Mouse (Mus musculus): ENCODE measurements at regions not wholly inside any gene's neighbourhood (a gene's known extent, or its start where the extent isn't known, plus 50 kb on each side); places are given as distances from the start of the nearest gene placed in this dataset.
A peak's percentile ranks its signal among the peaks of the same experiment; 100 is the strongest.

GRCm38 (mm10) chr4:74847332-74848053 is 430.6 kb downstream of the Dmac1 start:
- Histone ChIP-seq H3K36me3 (no peaks in the 10 kb centered on the region), H3K4me2 (no peak overlapping the region), H3K4me1 (no peaks in the 10 kb centered on the region), H3K4me3 (no peak overlapping the region), H3K9ac (no peak overlapping the region), H3K27ac (no peak overlapping the region), H3K27me3 (no peaks in the 10 kb centered on the region), H3K9me3 (no peaks in the 10 kb centered on the region)
- ATAC-seq (ENCODE audit: insufficient number of reproducible peaks, insufficient read depth, low FRiP score, low TSS enrichment, low read depth), result peak; percentile 37; the same call in 1 of the 2 replicates
- WGBS, result 46% methylated on average over 4 of the region's 4 CpGs

- H3K4me1 ChIP-seq, result no peaks in the 10 kb centered on the region
- H3K4me3 ChIP-seq, result no peak overlapping the region
- H3K27me3 ChIP-seq, result no peaks in the 10 kb centered on the region
- no peak overlapping the region for H3K4me2 ChIP-seq
- H3K27ac ChIP-seq, result no peak overlapping the region
- no peaks in the 10 kb centered on the region for H3K36me3 ChIP-seq
- ATAC-seq (ENCODE audit: insufficient number of reproducible peaks, insufficient read depth, low FRiP score, low TSS enrichment, low read depth), result no peak
- WGBS, result 23% methylated on average over 2 of the region's 2 CpGs
- no peak overlapping the region for H3K9ac ChIP-seq
- H3K9me3 ChIP-seq, result no peaks in the 10 kb centered on the region
Observed at GRCm38 (mm10) chr4:74798173-74798799, 479.8 kb downstream of the Dmac1 start.

DNA sequence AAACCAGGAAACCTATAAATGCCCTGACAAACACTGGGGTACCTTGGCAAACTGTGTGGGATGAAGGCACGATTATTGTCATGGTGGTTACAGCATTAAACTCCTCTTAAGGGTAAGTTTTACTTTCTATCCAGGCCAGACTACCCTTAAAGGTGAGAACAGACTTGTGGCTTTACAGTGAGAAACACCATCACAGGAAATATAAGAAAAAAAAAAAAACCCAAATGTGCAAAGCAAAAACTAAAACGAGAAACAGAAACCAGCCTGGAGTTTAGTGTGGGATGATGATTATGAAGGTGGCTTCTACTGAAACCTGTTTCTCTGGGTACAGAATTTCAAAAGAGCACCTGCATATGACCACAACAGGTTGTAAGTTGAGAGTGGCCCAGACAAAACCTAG is 480.6 kb downstream of the Dmac1 start:
- Histone ChIP-seq H3K4me1 (no peaks in the 10 kb centered on the region), H3K4me3 (no peak overlapping the region), H3K9ac (no peak overlapping the region), H3K36me3 (no peaks in the 10 kb centered on the region), H3K27ac (no peak overlapping the region), H3K9me3 (no peaks in the 10 kb centered on the region), H3K4me2 (no peak overlapping the region), H3K27me3 (no peaks in the 10 kb centered on the region)
- 64% methylated on average over 2 of the region's 2 CpGs for WGBS
- ATAC-seq (ENCODE audit: insufficient number of reproducible peaks, insufficient read depth, low FRiP score, low TSS enrichment, low read depth), result no peak

- Histone ChIP-seq H3K27ac (no peak overlapping the region), H3K4me2 (no peak overlapping the region), H3K27me3 (no peaks in the 10 kb centered on the region), H3K9ac (no peak overlapping the region), H3K9me3 (no peaks in the 10 kb centered on the region), H3K4me1 (no peaks in the 10 kb centered on the region), H3K4me3 (no peak overlapping the region), H3K36me3 (no peaks in the 10 kb centered on the region)
- ATAC-seq (ENCODE audit: insufficient number of reproducible peaks, insufficient read depth, low FRiP score, low TSS enrichment, low read depth), result no peak
Observed at GRCm38 (mm10) chr4:74796676-74797075, 481.4 kb downstream of the Dmac1 start.

DNA sequence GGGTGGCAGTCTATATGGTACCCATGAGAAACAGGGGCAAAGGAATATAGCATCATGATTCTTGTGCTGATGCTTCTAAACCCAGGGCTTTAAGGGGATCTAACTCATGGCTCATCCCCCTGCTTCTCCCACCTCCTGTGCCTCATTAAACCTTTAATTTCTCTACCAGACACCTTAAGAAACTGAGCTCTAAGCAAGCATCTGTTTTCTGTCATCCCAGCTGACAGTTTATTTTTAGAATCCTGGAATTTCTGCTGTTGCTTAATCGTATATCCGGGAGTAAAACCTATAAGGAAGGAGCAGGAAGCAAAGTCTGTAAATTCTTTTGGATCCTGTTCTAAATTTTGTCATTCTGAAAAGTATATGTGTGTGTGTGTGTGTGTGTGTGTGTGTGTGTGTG is 505.7 kb downstream of the Kdm4c start:
- Histone ChIP-seq H3K4me2 (peak overlapping the region; percentile 9; the same call in 1 of the 2 replicates), H3K4me1 (no peaks in the 10 kb centered on the region), H3K27me3 (no peaks in the 10 kb centered on the region), H3K9ac (no peak overlapping the region), H3K36me3 (no peaks in the 10 kb centered on the region), H3K4me3 (no peak overlapping the region), H3K27ac (no peak overlapping the region), H3K9me3 (no peaks in the 10 kb centered on the region)
- no peak for ATAC-seq (ENCODE audit: insufficient number of reproducible peaks, insufficient read depth, low FRiP score, low TSS enrichment, low read depth)
- WGBS, result 21% methylated on average over 2 of the region's 2 CpGs

- ATAC-seq (ENCODE audit: insufficient number of reproducible peaks, insufficient read depth, low FRiP score, low TSS enrichment, low read depth), result no peak
Observed at GRCm38 (mm10) chr4:74739642-74740041, 497.3 kb downstream of the Kdm4c start.

More at GRCm38 (mm10) chr4:74739642-74740041, 497.3 kb downstream of the Kdm4c start:
- Histone ChIP-seq H3K4me3 (no peak overlapping the region), H3K27ac (no peak overlapping the region), H3K9me3 (peaks cover 4% of the 10 kb centered on the region; the same call in 1 of the 2 replicates), H3K4me1 (no peaks in the 10 kb centered on the region), H3K4me2 (no peak overlapping the region), H3K36me3 (no peaks in the 10 kb centered on the region), H3K27me3 (no peaks in the 10 kb centered on the region), H3K9ac (no peak overlapping the region)
- 32% methylated on average over 2 of the region's 2 CpGs for WGBS
